Mouse (Mus musculus) spleen, adult 2 months (tissue): ENCODE results near the gene Micu1.

ENCODE experiments used
- CTCF ChIP-seq: fragments of 200-500 bp; IDR thresholded peaks from 2 replicates; pipeline ENCODE4 v1.5.1; 2011; ENCODE audit warnings: mild to moderate bottlenecking, inconsistent platforms; ENCODE audit not compliant: insufficient read depth, insufficient read length, insufficient replicate concordance; ENCODE audit errors: extremely low read depth
- POLR2A ChIP-seq: fragments of 200-500 bp; IDR thresholded peaks from 2 replicates; pipeline ENCODE4 v1.6.1; 2011; ENCODE audit warnings: low read depth, low read length, inconsistent platforms

DNA sequence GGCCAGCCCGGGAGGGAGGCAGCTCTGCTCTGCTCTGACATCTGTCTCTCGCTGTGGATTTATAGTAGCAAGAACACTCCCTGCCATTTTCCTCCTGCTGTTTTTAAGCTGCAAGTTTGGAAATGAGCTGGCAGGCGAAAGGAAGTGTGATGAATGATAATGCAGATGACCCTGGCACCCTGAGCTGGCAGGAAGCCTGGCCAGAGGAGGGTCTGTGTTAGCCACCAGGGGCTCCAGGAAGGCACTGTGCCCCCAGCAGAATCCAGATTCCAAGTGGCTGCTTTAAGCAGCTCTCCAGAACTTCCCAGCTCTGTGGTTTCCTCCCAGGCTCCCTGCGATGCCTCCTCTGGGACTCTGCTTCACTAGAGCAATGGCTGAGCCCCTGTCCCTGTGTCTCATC is 161.3 kb downstream of the Micu1 start:
- TF ChIP-seq CTCF (no peak), POLR2A (no peak)
